Mouse (Mus musculus) heart, postnatal 14 days (tissue): ENCODE data around the gene Zdhhc6. TPM values are rescaled to one million over a fixed set of nuclear protein-coding genes. Genes with fewer than 3 reads are reported as not detected.

Experiments
- DNase-seq, 2 experiments: peaks; one replicate each; pipeline ENCODE4 v3.0.0; 2021 to 2022
- intact Hi-C: fragments of 180-260 bp; cut with DNase I; formaldehyde crosslinking; loops from one replicate; pipeline ENCODE4 v1.15.1; 2025
- total RNA-seq, 2 experiments: library from RNA; stranded (reverse); gene quantifications; 2 replicates each; pipeline ENCODE4 v1.2.3; 2021

Zdhhc6 gene
- total RNA-seq, 2 experiments from 2014 or later: 18.8 to 20.4 TPM

DNA sequence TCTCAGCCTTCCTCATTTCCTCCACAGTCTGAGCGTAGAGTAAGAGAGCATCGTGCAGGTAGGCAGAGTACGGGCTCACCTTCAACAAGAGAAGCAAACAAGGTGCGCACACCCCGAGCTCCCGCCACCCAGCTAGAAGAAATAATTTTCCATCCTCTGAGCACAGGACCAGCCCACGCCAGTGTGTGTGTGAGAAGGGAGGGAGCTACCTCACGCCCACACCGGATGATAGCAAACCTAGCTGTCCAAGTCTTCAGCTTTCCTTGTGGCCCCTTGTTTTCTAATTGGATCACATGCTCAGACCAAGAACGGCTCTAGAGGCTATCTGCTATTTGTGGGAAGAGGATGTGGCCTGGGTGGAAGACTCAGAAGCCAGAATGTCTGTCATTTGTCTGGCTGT is 84.8 kb downstream of the Zdhhc6 start:
- DNase-seq: no peak
- intact Hi-C loops: no loop called here

DNA sequence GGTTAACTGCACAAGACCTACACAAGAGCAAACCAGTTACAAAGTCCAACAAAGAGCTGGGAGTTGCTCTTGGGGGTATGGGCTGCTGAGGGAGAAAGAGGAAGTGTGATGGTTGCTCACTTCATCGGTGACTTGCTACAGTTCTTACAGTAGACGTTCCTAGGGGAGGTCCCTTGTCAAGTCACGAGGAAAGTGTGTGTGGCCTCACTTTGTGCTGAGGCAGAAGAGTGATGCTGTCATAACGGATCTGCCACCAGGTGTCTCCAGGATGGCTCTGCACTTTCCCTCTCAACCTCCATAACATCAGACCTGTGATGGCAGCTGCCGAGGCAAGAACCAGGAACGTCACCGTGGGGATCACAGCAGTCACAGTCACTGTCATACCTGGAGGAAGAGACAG is 88.7 kb downstream of the Zdhhc6 start:
- no peak for DNase-seq
- intact Hi-C loops: no loop called here

GRCm38 (mm10) chr19:55226621-55227020 is 89.2 kb downstream of the Zdhhc6 start:
- no peak for DNase-seq
- intact Hi-C loops: no loop called here

- intact Hi-C loops: no loop called here
Measured at GRCm38 (mm10) chr19:55222268-55222667, 93.6 kb downstream of the Zdhhc6 start.

More at GRCm38 (mm10) chr19:55222268-55222667, 93.6 kb downstream of the Zdhhc6 start:
- no peak for DNase-seq

Other genes with a start within 250 kb of the Zdhhc6 start
- 100 to 1,000 TPM; 165 to 166 TPM for gene Gpam, start 188.8 kb downstream of the Zdhhc6 start, total RNA-seq
- gene Tectb, start 135.3 kb downstream of the Zdhhc6 start, total RNA-seq: under 1 TPM; 0.17 to 0.72 TPM
- under 1 TPM in 1 of 2 experiments, not detected in 1; 0.17 TPM for gene Gucy2g, start 74.8 kb downstream of the Zdhhc6 start, total RNA-seq
- gene Acsl5, start 64.1 kb downstream of the Zdhhc6 start, total RNA-seq: 10 to 100 TPM; 12.4 to 15.7 TPM
- 10 to 100 TPM; 16.0 to 16.7 TPM for gene Vti1a, start 263 bp upstream of the Zdhhc6 start, total RNA-seq